Mouse (Mus musculus) forebrain, embryonic 16.5 days (tissue): ENCODE results near the gene Mapk6. TPM values are rescaled to one million over a fixed set of nuclear protein-coding genes. Genes with fewer than 3 reads are reported as not detected.
A peak's percentile ranks its signal among the peaks of the same experiment; 100 is the strongest.

Source experiments
- ATAC-seq: fragments of 200-750 bp; cut with Nextera tagmentation; 2 replicates; pipeline ENCODE4 v1.8.0; 2017; ENCODE audit warnings: mild to moderate bottlenecking, moderate library complexity
- H3K27ac ChIP-seq: fragments of 300-500 bp; sonication (generic); 2 replicates; pipeline ENCODE4 v1.5.1; 2014; ENCODE audit warnings: low read length, control low read depth
- H3K27me3 ChIP-seq: fragments of 300-500 bp; sonication (generic); replicated peaks from 2 replicates; pipeline ENCODE4 v1.6.1; 2014; ENCODE audit warnings: low read length; ENCODE audit not compliant: control insufficient read depth, insufficient read depth
- H3K36me3 ChIP-seq: fragments of 300-500 bp; sonication (generic); 2 replicates; pipeline ENCODE4 v1.6.1; 2014; ENCODE audit not compliant: control insufficient read depth, insufficient read depth
- H3K4me1 ChIP-seq: fragments of 300-500 bp; sonication (generic); replicated peaks from 2 replicates; pipeline ENCODE4 v1.6.1; 2014; ENCODE audit warnings: low read length; ENCODE audit not compliant: control insufficient read depth, insufficient read depth
- H3K4me2 ChIP-seq: fragments of 300-500 bp; sonication (generic); 2 replicates; pipeline ENCODE4 v1.6.1; 2014; ENCODE audit warnings: mild to moderate bottlenecking, low read length, control low read depth
- H3K4me3 ChIP-seq: fragments of 300-500 bp; sonication (generic); replicated peaks from 2 replicates; pipeline ENCODE4 v1.5.1; 2014; ENCODE audit warnings: mild to moderate bottlenecking, low read length, control low read depth
- H3K9ac ChIP-seq: fragments of 300-500 bp; sonication (generic); replicated peaks from 2 replicates; pipeline ENCODE4 v1.6.1; 2014; ENCODE audit warnings: low read depth, low read length, control low read depth
- H3K9me3 ChIP-seq: fragments of 300-500 bp; sonication (generic); 2 replicates; pipeline ENCODE4 v1.6.1; 2016; ENCODE audit warnings: low read length; ENCODE audit not compliant: control insufficient read depth
- WGBS: fragments of 180-500 bp; shearing (Covaris S2); extraction: QIAGEN DNeasy Blood & Tissue Kit; methylation state at CpG from one replicate; pipeline ENCODE4 v1.1.7; 2014; 5-methylcytosine and 5-hydroxymethylcytosine counted together
- polyA plus RNA-seq: library from polyadenylated mRNA; unstranded; fragments of >200 nt; fragmentation: Nextera tagmentation; extraction: Ambion mirVana; gene quantifications from 2 replicates; pipeline ENCODE4 v1.2.1, GENCODE M21; 2015

Gene Mapk6
- polyA plus RNA-seq, 1 experiment from 2014 or later = 141 TPM

DNA sequence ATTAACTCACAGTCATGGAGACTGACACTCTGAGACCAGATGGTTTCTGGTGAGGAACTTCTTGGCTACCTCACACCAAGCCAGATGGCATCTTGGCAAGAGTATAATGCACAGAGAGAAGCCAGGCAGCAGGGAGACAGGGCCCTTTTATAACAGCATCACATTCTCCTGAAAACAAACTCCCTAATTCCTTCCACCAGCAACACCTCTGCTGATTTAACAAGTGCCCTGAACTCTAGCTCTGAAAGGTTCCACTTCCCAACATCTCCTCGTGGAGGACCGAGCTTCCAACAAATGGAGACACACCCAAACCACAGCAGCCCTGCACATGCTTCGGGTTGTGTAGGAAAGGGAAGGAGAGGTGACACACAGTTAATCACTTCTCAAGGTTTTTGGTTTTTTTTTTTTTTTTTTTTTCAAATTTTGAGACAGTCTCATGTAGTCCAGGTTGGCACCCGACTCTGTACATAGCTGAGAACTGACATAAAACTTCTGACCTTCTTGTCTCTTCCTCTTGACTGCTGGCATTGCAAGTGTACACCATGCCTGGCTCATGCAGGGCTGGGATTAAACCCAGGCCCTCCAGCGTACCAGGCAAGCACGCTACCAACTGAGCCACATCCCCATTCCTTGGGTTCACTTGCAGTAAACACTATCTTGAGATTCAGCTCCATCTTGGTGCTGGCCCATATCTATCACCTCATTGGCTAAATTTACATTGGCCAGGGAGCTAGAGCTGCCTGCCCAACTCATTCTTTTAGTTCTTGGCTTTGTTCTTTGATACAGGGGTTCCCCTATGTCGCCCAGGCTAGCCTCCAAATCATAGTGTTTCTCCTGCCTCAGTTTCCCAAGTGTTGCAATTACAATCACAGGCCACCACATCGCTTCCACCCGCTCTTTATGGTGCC lies 17.8 kb upstream of the Mapk6 start:
- no peaks in the 10 kb centered on the region for H3K27me3 ChIP-seq
- no peak overlapping the region for H3K4me2 ChIP-seq
- no peak overlapping the region for H3K9ac ChIP-seq
- no peaks in the 10 kb centered on the region for H3K9me3 ChIP-seq
- 70% methylated on average over 9 of the region's 9 CpGs for WGBS
- H3K4me1 ChIP-seq = peaks cover 3% of the 10 kb centered on the region; the same call in 1 of the 2 replicates
- no peaks in the 10 kb centered on the region for H3K36me3 ChIP-seq
- ATAC-seq = peak; percentile 93
- no peak overlapping the region for H3K27ac ChIP-seq
- no peak overlapping the region for H3K4me3 ChIP-seq

GRCm38 (mm10) chr9:75425796-75426391 lies 16.1 kb upstream of the Mapk6 start:
- H3K27ac ChIP-seq = no peak overlapping the region
- no peaks in the 10 kb centered on the region for H3K9me3 ChIP-seq
- no peak overlapping the region for H3K4me2 ChIP-seq
- no peaks in the 10 kb centered on the region for H3K27me3 ChIP-seq
- 86% methylated on average over 7 of the region's 7 CpGs for WGBS
- no peak for ATAC-seq
- H3K4me3 ChIP-seq = no peak overlapping the region
- H3K36me3 ChIP-seq = no peaks in the 10 kb centered on the region
- no peaks in the 10 kb centered on the region for H3K4me1 ChIP-seq
- no peak overlapping the region for H3K9ac ChIP-seq

DNA sequence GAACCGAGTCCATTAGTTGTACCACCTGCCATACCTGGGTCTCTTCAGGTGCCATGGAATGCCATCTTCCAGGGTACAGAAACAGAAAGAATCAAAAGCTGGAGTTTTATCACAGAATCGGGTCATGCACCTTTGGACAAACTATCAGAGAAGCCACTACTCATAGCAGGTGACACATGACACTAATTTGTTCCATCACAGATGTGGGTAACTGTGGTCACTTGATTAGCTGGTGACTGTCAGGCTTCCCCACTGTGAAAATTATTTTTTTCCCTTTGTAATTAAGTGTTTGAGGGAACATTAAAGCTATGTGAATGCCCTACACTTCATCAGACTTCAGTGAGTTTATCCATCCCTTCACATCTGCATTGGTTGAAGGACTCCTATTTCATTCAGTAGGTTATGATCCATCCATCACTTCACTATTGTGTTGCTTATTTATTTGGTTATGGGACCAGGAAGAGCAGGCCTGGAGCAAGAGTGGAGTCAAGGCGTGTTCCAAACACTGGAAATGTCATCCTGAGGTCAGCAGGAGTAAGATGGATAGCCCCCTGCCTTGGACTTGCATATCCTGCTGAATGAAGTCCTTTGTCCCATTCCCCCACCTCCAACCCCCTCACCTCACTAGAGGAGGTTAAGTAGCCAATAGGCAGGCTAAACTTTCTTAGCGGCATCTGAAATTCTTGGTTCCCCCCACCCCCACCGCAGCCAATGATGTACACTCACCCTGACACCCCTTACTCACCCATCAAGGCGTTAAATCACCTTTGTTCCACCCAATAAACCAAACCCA lies 14.7 kb upstream of the Mapk6 start:
- WGBS = 76% methylated on average over 6 of the region's 6 CpGs
- no peak for ATAC-seq
- Histone ChIP-seq H3K4me3 (no peak overlapping the region), H3K36me3 (no peaks in the 10 kb centered on the region), H3K27ac (no peak overlapping the region), H3K9me3 (no peaks in the 10 kb centered on the region), H3K4me2 (no peak overlapping the region), H3K27me3 (no peaks in the 10 kb centered on the region), H3K9ac (no peak overlapping the region), H3K4me1 (no peaks in the 10 kb centered on the region)

GRCm38 (mm10) chr9:75423683-75424082 lies 13.9 kb upstream of the Mapk6 start:
- H3K27ac ChIP-seq = no peak overlapping the region
- no peaks in the 10 kb centered on the region for H3K36me3 ChIP-seq
- H3K9ac ChIP-seq = no peak overlapping the region
- H3K9me3 ChIP-seq = no peaks in the 10 kb centered on the region
- H3K4me2 ChIP-seq = no peak overlapping the region
- WGBS = 75% methylated on average over 5 of the region's 5 CpGs
- no peak for ATAC-seq
- H3K4me1 ChIP-seq = no peaks in the 10 kb centered on the region
- no peak overlapping the region for H3K4me3 ChIP-seq
- no peaks in the 10 kb centered on the region for H3K27me3 ChIP-seq

DNA sequence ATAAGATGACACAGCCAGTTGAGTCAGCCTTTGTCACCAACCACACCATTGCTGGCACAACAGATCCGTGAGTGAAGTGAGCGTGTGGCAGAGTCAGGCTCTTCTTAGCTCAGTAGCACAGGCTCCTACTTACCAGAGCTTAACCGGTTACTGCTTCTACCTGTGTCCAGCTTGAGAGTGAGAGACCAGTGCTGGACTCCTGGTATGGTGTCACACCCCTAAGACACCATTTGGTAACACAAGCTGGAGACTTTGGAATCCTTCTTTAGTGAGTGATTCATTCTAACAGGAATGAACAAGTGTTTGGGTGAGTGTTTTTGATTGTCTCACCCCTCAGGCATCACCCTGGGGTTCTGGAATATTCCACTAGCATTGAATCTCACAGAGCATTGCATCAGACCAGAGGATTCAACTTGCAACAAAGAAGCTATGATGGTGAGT lies 12.5 kb upstream of the Mapk6 start:
- no peaks in the 10 kb centered on the region for H3K9me3 ChIP-seq
- H3K4me3 ChIP-seq = no peak overlapping the region
- no peaks in the 10 kb centered on the region for H3K4me1 ChIP-seq
- no peaks in the 10 kb centered on the region for H3K27me3 ChIP-seq
- no peak for ATAC-seq
- WGBS = 86% methylated on average over 3 of the region's 3 CpGs
- no peak overlapping the region for H3K9ac ChIP-seq
- no peaks in the 10 kb centered on the region for H3K36me3 ChIP-seq
- no peak overlapping the region for H3K4me2 ChIP-seq
- H3K27ac ChIP-seq = no peak overlapping the region

- 47% methylated on average over 5 of the region's 5 CpGs for WGBS
These were observed 4.4 kb upstream of the Mapk6 start for GRCm38 (mm10) chr9:75414204-75414603.

DNA sequence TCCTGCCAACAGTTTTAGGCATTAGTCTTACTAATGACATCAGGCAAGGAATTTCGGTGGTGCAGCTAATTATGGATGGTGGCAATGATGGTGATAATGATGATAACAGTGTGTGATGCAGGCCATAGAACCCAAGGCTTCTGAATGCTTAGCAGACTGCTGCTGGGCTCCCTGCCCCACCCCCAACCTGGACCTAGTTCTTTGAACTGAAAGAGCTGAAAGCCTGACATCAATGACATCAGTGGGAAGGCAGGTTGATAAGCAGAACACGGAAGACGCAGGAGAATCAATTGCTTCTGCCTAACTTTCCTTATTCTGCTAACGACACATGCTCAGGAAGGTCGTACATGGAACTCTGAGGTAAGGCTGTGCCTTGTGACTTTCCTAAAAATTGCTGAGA lies 3.4 kb upstream of the Mapk6 start:
- Histone ChIP-seq H3K27ac (no peak overlapping the region), H3K4me2 (no peak overlapping the region), H3K27me3 (no peaks in the 10 kb centered on the region), H3K4me1 (peaks cover 7% of the 10 kb centered on the region), H3K4me3 (no peak overlapping the region), H3K36me3 (no peaks in the 10 kb centered on the region), H3K9me3 (no peaks in the 10 kb centered on the region), H3K9ac (no peak overlapping the region)
- WGBS = 47% methylated on average over 5 of the region's 5 CpGs
- ATAC-seq = no peak

More at GRCm38 (mm10) chr9:75414204-75414603, 4.4 kb upstream of the Mapk6 start:
- no peaks in the 10 kb centered on the region for H3K36me3 ChIP-seq
- H3K9me3 ChIP-seq = no peaks in the 10 kb centered on the region
- no peak for ATAC-seq
- no peak overlapping the region for H3K27ac ChIP-seq
- peaks cover 5% of the 10 kb centered on the region; the same call in 1 of the 2 replicates for H3K4me1 ChIP-seq
- no peak overlapping the region for H3K9ac ChIP-seq
- no peaks in the 10 kb centered on the region for H3K27me3 ChIP-seq
- H3K4me2 ChIP-seq = no peak overlapping the region
- no peak overlapping the region for H3K4me3 ChIP-seq

- H3K27me3 ChIP-seq = no peaks in the 10 kb centered on the region
- 83% methylated on average over 9 of the region's 9 CpGs for WGBS
- no peak overlapping the region for H3K9ac ChIP-seq
- H3K36me3 ChIP-seq = no peaks in the 10 kb centered on the region
- no peak for ATAC-seq
- H3K4me1 ChIP-seq = peaks cover 18% of the 10 kb centered on the region
- H3K9me3 ChIP-seq = no peaks in the 10 kb centered on the region
- H3K27ac ChIP-seq = no peak overlapping the region
- no peak overlapping the region for H3K4me3 ChIP-seq
- no peak overlapping the region for H3K4me2 ChIP-seq
These were observed 1.8 kb upstream of the Mapk6 start for GRCm38 (mm10) chr9:75411584-75411983.

DNA sequence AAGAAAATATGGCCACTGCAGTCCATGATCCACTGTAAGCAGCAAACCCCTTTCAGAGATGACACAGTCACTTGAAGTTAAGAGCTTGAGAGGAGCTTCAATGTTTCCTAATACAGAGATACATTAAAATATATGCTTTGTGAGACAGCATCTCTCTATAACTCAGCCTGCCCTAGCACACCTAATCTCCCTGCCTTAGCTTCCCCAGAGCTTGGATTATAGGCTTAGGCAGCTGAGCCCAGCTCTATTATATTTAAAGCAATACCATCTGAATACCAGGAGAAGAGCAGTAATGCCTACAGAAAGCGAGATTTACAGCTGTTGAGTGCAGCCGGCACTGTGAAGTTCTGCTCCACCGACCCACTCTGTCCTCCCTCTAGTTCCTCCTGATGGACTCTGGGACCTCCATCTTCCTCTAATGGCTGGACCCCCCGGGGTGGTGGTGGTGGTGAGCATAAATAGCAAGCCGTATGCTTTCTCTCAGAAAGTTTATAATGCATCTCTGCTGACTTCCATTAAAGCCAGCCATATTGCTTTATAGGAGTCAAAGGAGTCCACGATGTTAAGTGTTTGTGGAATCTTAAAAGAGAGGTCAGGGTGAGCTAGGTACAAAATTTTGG lies 1.2 kb upstream of the Mapk6 start:
- no peak overlapping the region for H3K4me3 ChIP-seq
- no peak overlapping the region for H3K27ac ChIP-seq
- no peak overlapping the region for H3K9ac ChIP-seq
- H3K9me3 ChIP-seq = no peaks in the 10 kb centered on the region
- no peak for ATAC-seq
- H3K27me3 ChIP-seq = no peaks in the 10 kb centered on the region
- H3K4me1 ChIP-seq = peaks cover 20% of the 10 kb centered on the region
- H3K36me3 ChIP-seq = no peaks in the 10 kb centered on the region
- 76% methylated on average over 6 of the region's 6 CpGs for WGBS
- H3K4me2 ChIP-seq = no peak overlapping the region
